Mouse (Mus musculus): ENCODE data around the gene Aqp3.

- no peak for TF ChIP-seq POLR2A (IDR thresholded peaks at IDR 0.05; ENCODE audit: low read depth, low read length)
- TF ChIP-seq CTCF (IDR thresholded peaks at IDR 0.05; ENCODE audit: borderline replicate concordance, insufficient read depth, low read length): no peak
These were observed 52.7 kb downstream of the Aqp3 start for GRCm38 (mm10) chr4:41045288-41045687.
